Mouse (Mus musculus): ENCODE data around the gene Ptpa. TPM values are rescaled to one million over a fixed set of nuclear protein-coding genes. Genes with fewer than 3 reads are reported as not detected.

The Ptpa gene
- total and polyA plus RNA-seq, 2 experiments from 2014 or later = 92.4 to 109 TPM

- Histone ChIP-seq H3K27me3 (ENCODE audit: control insufficient read depth, insufficient read depth, low read length) (no peaks in the 10 kb centered on the region), H3K27ac (ENCODE audit: low read depth) (peak overlapping the region; percentile 78), H3K9ac (replicated peaks; ENCODE audit: low read depth, low read length) (no peak overlapping the region), H3K4me1 (ENCODE audit: control insufficient read depth, insufficient read depth) (peaks cover 20% of the 10 kb centered on the region; the same call in 1 of the 2 replicates), H3K36me3 (replicated peaks; ENCODE audit: control insufficient read depth, insufficient read depth, low read length) (no peaks in the 10 kb centered on the region), H3K9me3 (replicated peaks; ENCODE audit: control insufficient read depth, low read length) (no peaks in the 10 kb centered on the region), H3K4me2 (ENCODE audit: low read depth, low read length) (peak overlapping the region; percentile 56), H3K4me3 (ENCODE audit: low read depth, low read length) (no peak overlapping the region; the same call in 1 of the 2 replicates)
- no peak for DNase-seq (ENCODE audit: low spot score)
- TF ChIP-seq CTCF (IDR thresholded peaks at IDR 0.05; ENCODE audit: low read depth) = no peak
- no peak for TF ChIP-seq EP300 (IDR thresholded peaks at IDR 0.05; ENCODE audit: low read depth)
- ATAC-seq (ENCODE audit: insufficient read depth, low read depth) = no peak
- 15% methylated on average over 5 of the region's 5 CpGs for WGBS
Observed at GRCm38 (mm10) chr2:30463341-30463761, 47.5 kb downstream of the Ptpa start.

- no peaks in the 10 kb centered on the region for H3K36me3 ChIP-seq (replicated peaks; ENCODE audit: control insufficient read depth, insufficient read depth, low read length)
- H3K4me3 ChIP-seq (ENCODE audit: low read depth, low read length) = peak overlapping the region; percentile 37
- H3K9ac ChIP-seq (replicated peaks; ENCODE audit: low read depth, low read length) = peak overlapping the region; percentile 53
- no peaks in the 10 kb centered on the region for H3K27me3 ChIP-seq (ENCODE audit: control insufficient read depth, insufficient read depth, low read length)
- 1% methylated on average over 9 of the region's 9 CpGs for WGBS
- peaks cover 20% of the 10 kb centered on the region; the same call in 1 of the 2 replicates for H3K4me1 ChIP-seq (ENCODE audit: control insufficient read depth, insufficient read depth)
- no peaks in the 10 kb centered on the region for H3K9me3 ChIP-seq (replicated peaks; ENCODE audit: control insufficient read depth, low read length)
- peak overlapping the region; percentile 56 for H3K4me2 ChIP-seq (ENCODE audit: low read depth, low read length)
- ATAC-seq (ENCODE audit: insufficient read depth, low read depth) (peak; percentile 96), DNase-seq (ENCODE audit: low spot score) (peak; percentile 96)
- peak overlapping the region; percentile 78 for H3K27ac ChIP-seq (ENCODE audit: low read depth)
- TF ChIP-seq EP300 (IDR thresholded peaks at IDR 0.05; ENCODE audit: low read depth) = peak; percentile 85
- TF ChIP-seq CTCF (IDR thresholded peaks at IDR 0.05; ENCODE audit: low read depth) = no peak
Observed at GRCm38 (mm10) chr2:30463904-30464330, 48.1 kb downstream of the Ptpa start.

GRCm38 (mm10) chr2:30464411-30464810 is 48.6 kb downstream of the Ptpa start:
- H3K36me3 ChIP-seq (replicated peaks; ENCODE audit: control insufficient read depth, insufficient read depth, low read length) = no peaks in the 10 kb centered on the region
- TF ChIP-seq CTCF (IDR thresholded peaks at IDR 0.05; ENCODE audit: low read depth) (no peak), EP300 (IDR thresholded peaks at IDR 0.05; ENCODE audit: low read depth) (no peak)
- no peak for ATAC-seq (ENCODE audit: insufficient read depth, low read depth)
- WGBS = 27% methylated on average over 5 of the region's 5 CpGs
- peak overlapping the region; percentile 53 for H3K9ac ChIP-seq (replicated peaks; ENCODE audit: low read depth, low read length)
- H3K4me2 ChIP-seq (ENCODE audit: low read depth, low read length) = peak overlapping the region; percentile 56
- peak overlapping the region; percentile 37 for H3K4me3 ChIP-seq (ENCODE audit: low read depth, low read length)
- H3K27ac ChIP-seq (ENCODE audit: low read depth) = peak overlapping the region; percentile 78
- H3K27me3 ChIP-seq (ENCODE audit: control insufficient read depth, insufficient read depth, low read length) = no peaks in the 10 kb centered on the region
- no peaks in the 10 kb centered on the region for H3K9me3 ChIP-seq (replicated peaks; ENCODE audit: control insufficient read depth, low read length)
- peaks cover 20% of the 10 kb centered on the region; the same call in 1 of the 2 replicates for H3K4me1 ChIP-seq (ENCODE audit: control insufficient read depth, insufficient read depth)
- DNase-seq (ENCODE audit: low spot score) = no peak

- no peak overlapping the region for H3K27ac ChIP-seq (ENCODE audit: low read depth)
- no peak overlapping the region for H3K9ac ChIP-seq (replicated peaks; ENCODE audit: low read depth, low read length)
- peaks cover 26% of the 10 kb centered on the region; the same call in 1 of the 2 replicates for H3K4me1 ChIP-seq (ENCODE audit: control insufficient read depth, insufficient read depth)
- DNase-seq (ENCODE audit: low spot score) = no peak
- H3K27me3 ChIP-seq (ENCODE audit: control insufficient read depth, insufficient read depth, low read length) = no peaks in the 10 kb centered on the region
- H3K9me3 ChIP-seq (replicated peaks; ENCODE audit: control insufficient read depth, low read length) = no peaks in the 10 kb centered on the region
- 68% methylated on average over 4 of the region's 4 CpGs for WGBS
- TF ChIP-seq CTCF (IDR thresholded peaks at IDR 0.05; ENCODE audit: low read depth) = no peak
- no peak overlapping the region for H3K4me3 ChIP-seq (ENCODE audit: low read depth, low read length)
- no peaks in the 10 kb centered on the region for H3K36me3 ChIP-seq (replicated peaks; ENCODE audit: control insufficient read depth, insufficient read depth, low read length)
- no peak overlapping the region for H3K4me2 ChIP-seq (ENCODE audit: low read depth, low read length)
- ATAC-seq (ENCODE audit: insufficient read depth, low read depth) = no peak
Observed at GRCm38 (mm10) chr2:30466787-30467186, 50.9 kb downstream of the Ptpa start.

- DNase-seq (ENCODE audit: low spot score) = no peak
- WGBS = 68% methylated on average over 6 of the region's 6 CpGs
- TF ChIP-seq CTCF (IDR thresholded peaks at IDR 0.05; ENCODE audit: low read depth) (no peak), EP300 (IDR thresholded peaks at IDR 0.05; ENCODE audit: low read depth) (no peak)
- H3K9me3 ChIP-seq (replicated peaks; ENCODE audit: control insufficient read depth, low read length) = no peaks in the 10 kb centered on the region
- no peak for ATAC-seq (ENCODE audit: insufficient read depth, low read depth)
- no peaks in the 10 kb centered on the region for H3K27me3 ChIP-seq (ENCODE audit: control insufficient read depth, insufficient read depth, low read length)
- peak overlapping the region; percentile 9; the same call in 1 of the 2 replicates for H3K27ac ChIP-seq (ENCODE audit: low read depth)
- H3K36me3 ChIP-seq (replicated peaks; ENCODE audit: control insufficient read depth, insufficient read depth, low read length) = no peaks in the 10 kb centered on the region
- 0 out of 2 replicates have a peak overlapping the region, but pooled peaks have one; percentile 96 for H3K4me2 ChIP-seq (ENCODE audit: low read depth, low read length)
- H3K9ac ChIP-seq (replicated peaks; ENCODE audit: low read depth, low read length) = no peak overlapping the region
- no peak overlapping the region for H3K4me3 ChIP-seq (ENCODE audit: low read depth, low read length)
- H3K4me1 ChIP-seq (ENCODE audit: control insufficient read depth, insufficient read depth) = peaks cover 15% of the 10 kb centered on the region; the same call in 1 of the 2 replicates
Observed at GRCm38 (mm10) chr2:30469009-30469408, 53.2 kb downstream of the Ptpa start.

- no peaks in the 10 kb centered on the region for H3K36me3 ChIP-seq (replicated peaks; ENCODE audit: control insufficient read depth, insufficient read depth, low read length)
- peak overlapping the region; percentile 43 for H3K4me3 ChIP-seq (ENCODE audit: low read depth, low read length)
- peaks cover 20% of the 10 kb centered on the region for H3K4me1 ChIP-seq (ENCODE audit: control insufficient read depth, insufficient read depth)
- H3K9me3 ChIP-seq (replicated peaks; ENCODE audit: control insufficient read depth, low read length) = no peaks in the 10 kb centered on the region
- TF ChIP-seq EP300 (IDR thresholded peaks at IDR 0.05; ENCODE audit: low read depth) (no peak), CTCF (IDR thresholded peaks at IDR 0.05; ENCODE audit: low read depth) (peak; percentile 80)
- H3K4me2 ChIP-seq (ENCODE audit: low read depth, low read length) = peak overlapping the region; percentile 96
- WGBS = under 1% methylated on average over 19 of the region's 19 CpGs
- H3K27ac ChIP-seq (ENCODE audit: low read depth) = peak overlapping the region; percentile 91
- H3K27me3 ChIP-seq (ENCODE audit: control insufficient read depth, insufficient read depth, low read length) = no peaks in the 10 kb centered on the region
- DNase-seq (ENCODE audit: low spot score) (peak; percentile 90), ATAC-seq (ENCODE audit: insufficient read depth, low read depth) (peak; percentile 7; the same call in 1 of the 2 replicates)
- H3K9ac ChIP-seq (replicated peaks; ENCODE audit: low read depth, low read length) = peak overlapping the region; percentile 58
Observed at GRCm38 (mm10) chr2:30469796-30470142, 53.9 kb downstream of the Ptpa start.

Measured in heart, postnatal 0 days (tissue).